Mouse (Mus musculus): ENCODE measurements around the gene Ado.
A peak's percentile ranks its signal among the peaks of the same experiment; 100 is the strongest.

Gene Ado

GRCm38 (mm10) chr10:67536621-67537141 is 12.1 kb downstream of the Ado start:
- DNase-seq (ENCODE audit: low read depth, low spot score) = peak; percentile 47

- DNase-seq (ENCODE audit: low read depth, low spot score) = peak; percentile 69
These were observed 12.8 kb downstream of the Ado start for GRCm38 (mm10) chr10:67535972-67536371.

- DNase-seq (ENCODE audit: low read depth, low spot score) = peak; percentile 22
These were observed 13.5 kb downstream of the Ado start, which contains the start of gene Egr2 for GRCm38 (mm10) chr10:67535256-67535655. Egr2 (plus strand) TSS chr10:67535475.

- no peak for DNase-seq (ENCODE audit: low read depth, low spot score)
These were observed 19.0 kb downstream of the Ado start for GRCm38 (mm10) chr10:67529769-67530168.

- DNase-seq (ENCODE audit: low read depth, low spot score) = peak; percentile 30
These were observed 22.3 kb downstream of the Ado start for GRCm38 (mm10) chr10:67526435-67526834.

- no peak for DNase-seq (ENCODE audit: low read depth, low spot score)
These were observed 24.1 kb downstream of the Ado start for GRCm38 (mm10) chr10:67524694-67525093.

GRCm38 (mm10) chr10:67524130-67524529 is 24.6 kb downstream of the Ado start:
- no peak for DNase-seq (ENCODE audit: low read depth, low spot score)

- DNase-seq (ENCODE audit: low read depth, low spot score) = no peak
These were observed 30.0 kb downstream of the Ado start for GRCm38 (mm10) chr10:67518733-67519132.

- no peak for DNase-seq (ENCODE audit: low read depth, low spot score)
These were observed 35.9 kb downstream of the Ado start for GRCm38 (mm10) chr10:67512871-67513270.

GRCm38 (mm10) chr10:67512211-67512610 is 36.5 kb downstream of the Ado start:
- no peak for DNase-seq (ENCODE audit: low read depth, low spot score)

- no peak for DNase-seq (ENCODE audit: low read depth, low spot score)
These were observed 43.5 kb downstream of the Ado start for GRCm38 (mm10) chr10:67505248-67505647.

GRCm38 (mm10) chr10:67504046-67504445 is 44.7 kb downstream of the Ado start:
- DNase-seq (ENCODE audit: low read depth, low spot score) = no peak

- DNase-seq (ENCODE audit: low read depth, low spot score) = no peak
These were observed 45.3 kb downstream of the Ado start for GRCm38 (mm10) chr10:67503320-67503995.

- DNase-seq (ENCODE audit: low read depth, low spot score) = no peak
These were observed 50.8 kb downstream of the Ado start for GRCm38 (mm10) chr10:67497951-67498350.

GRCm38 (mm10) chr10:67497144-67497892 is 51.4 kb downstream of the Ado start:
- DNase-seq (ENCODE audit: low read depth, low spot score) = no peak
